In the genomic region with DNA sequence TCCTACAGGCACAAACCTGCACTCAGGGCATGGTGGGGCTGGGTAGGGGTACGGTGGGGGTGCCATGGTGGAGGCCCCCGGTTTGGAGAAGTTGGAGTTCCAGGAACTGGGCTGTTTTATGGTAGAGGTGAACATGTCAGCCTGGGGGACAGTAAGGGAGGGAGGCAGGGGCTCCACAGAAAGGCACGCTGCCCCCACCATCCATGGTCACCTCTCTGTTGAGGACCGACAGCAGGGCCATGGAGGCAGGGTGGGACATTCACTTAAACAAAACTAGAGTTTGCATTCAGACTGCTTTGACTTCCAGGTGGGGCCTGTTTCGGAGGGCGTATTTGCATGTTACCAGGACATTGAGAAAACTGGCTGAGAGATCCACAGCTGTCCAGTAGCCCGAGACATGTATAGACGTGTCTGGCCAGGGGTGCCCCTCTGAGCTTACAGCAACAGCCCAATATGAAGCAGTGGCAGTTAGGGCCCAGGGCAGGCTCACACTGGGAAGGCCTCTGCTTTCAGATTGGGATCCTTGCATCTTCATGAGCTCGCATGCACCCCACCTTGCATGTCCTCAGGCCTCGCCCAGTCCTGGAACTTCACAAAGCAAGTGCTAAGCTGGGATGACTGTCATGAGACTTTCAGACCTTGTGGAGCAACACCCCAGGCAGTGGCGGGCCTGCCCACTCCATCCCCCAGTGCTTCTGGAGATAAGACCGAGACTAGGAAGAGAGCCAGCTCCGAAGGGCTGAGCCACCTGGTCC, we compare ENCODE assay signal across 8 mouse cellular contexts. TPM values are rescaled to one million over a fixed set of nuclear protein-coding genes. Genes with fewer than 3 reads are reported as not detected.
DNase-seq lines count a peak whose midpoint lies in the region; ATAC-seq and TF ChIP-seq lines count a peak whose summit lies in the region.

No protein-coding gene starts in this region.

- no peak overlapping the region for H3K27ac ChIP-seq in midbrain, embryonic 14.5 days (replicated peaks; ENCODE audit: low read depth, low read length)
- no peak overlapping the region for H3K27ac ChIP-seq in midbrain, postnatal 0 days (ENCODE audit: low read depth, low read length)

- no peaks in the 10 kb centered on the region for H3K9me3 ChIP-seq in midbrain, embryonic 14.5 days (ENCODE audit: control insufficient read depth, low read length)
- H3K9me3 ChIP-seq in midbrain, postnatal 0 days (ENCODE audit: low read length) = no peaks in the 10 kb centered on the region

- peak; percentile 18 for DNase-seq in midbrain, embryonic 14.5 days
- DNase-seq in midbrain, postnatal 0 days (ENCODE audit: low spot score) = no peak
- DNase-seq in heart, postnatal 14 days = peak; percentile 80 to 85
- DNase-seq in natural killer cell, adult 2 months (ENCODE audit: low spot score in 2 of 2) = no peak
- DNase-seq in c-Kit-positive CD71-positive TER-119-positive erythroid progenitor cells, embryonic 14.5 days (ENCODE audit: low spot score) = no peak

- no peak overlapping the region for H3K4me2 ChIP-seq in midbrain, embryonic 14.5 days (ENCODE audit: low read length)
- H3K4me2 ChIP-seq in midbrain, postnatal 0 days (ENCODE audit: low read depth, low read length, poor library complexity, severe bottlenecking) = no peak overlapping the region
- H3K4me2 ChIP-seq in myocyte (ENCODE audit: low read depth) = peak overlapping the region; percentile 81

- intact Hi-C loops in heart, postnatal 14 days (cut with DNase I) = no loop called here

- H3K4me3 ChIP-seq in midbrain, embryonic 14.5 days (replicated peaks; ENCODE audit: low read depth, low read length) = no peak overlapping the region
- H3K4me3 ChIP-seq in midbrain, postnatal 0 days (ENCODE audit: low read depth, low read length) = no peak overlapping the region
- peak overlapping the region; percentile 62 for H3K4me3 ChIP-seq in myocyte

- no peak for TF ChIP-seq CTCF in midbrain, postnatal 0 days (IDR thresholded peaks at IDR 0.05)

- WGBS in midbrain, embryonic 14.5 days = 76% methylated on average over 13 of the region's 13 CpGs
- 70% methylated on average over 13 of the region's 13 CpGs for WGBS in midbrain, postnatal 0 days

- H3K4me1 ChIP-seq in midbrain, embryonic 14.5 days (ENCODE audit: control insufficient read depth, insufficient read depth, low read length) = no peaks in the 10 kb centered on the region
- no peaks in the 10 kb centered on the region for H3K4me1 ChIP-seq in midbrain, postnatal 0 days (ENCODE audit: insufficient read depth, low read length)

- no peak for ATAC-seq in midbrain, embryonic 14.5 days (ENCODE audit: low FRiP score, low TSS enrichment)
- no peak for ATAC-seq in midbrain, postnatal 0 days (ENCODE audit: low FRiP score)
- peak; percentile 61 for ATAC-seq in common myeloid progenitor, adult 5-6 weeks (replicated peaks; ENCODE audit: low read depth, poor library complexity, severe bottlenecking)
- ATAC-seq in monocyte, adult 5-6 weeks (replicated peaks; ENCODE audit: insufficient number of reproducible peaks, low FRiP score, low TSS enrichment, poor library complexity, severe bottlenecking) = no peak

- H3K79me2 ChIP-seq in myocyte (ENCODE audit: control insufficient read depth, insufficient read depth) = peaks cover 34% of the 10 kb centered on the region

- H3K9ac ChIP-seq in midbrain, embryonic 14.5 days (replicated peaks; ENCODE audit: low read length) = no peak overlapping the region
- no peak overlapping the region for H3K9ac ChIP-seq in midbrain, postnatal 0 days (replicated peaks; ENCODE audit: low read length, poor library complexity, severe bottlenecking)

- H3K36me3 ChIP-seq in midbrain, embryonic 14.5 days (ENCODE audit: control insufficient read depth, insufficient read depth, low read length) = no peaks in the 10 kb centered on the region
- H3K36me3 ChIP-seq in midbrain, postnatal 0 days (ENCODE audit: insufficient read depth, low read length) = no peaks in the 10 kb centered on the region
- peaks cover 5% of the 10 kb centered on the region for H3K36me3 ChIP-seq in myocyte (ENCODE audit: control insufficient read depth, insufficient read depth)

- H3ac ChIP-seq in myocyte (ENCODE audit: control insufficient read depth, insufficient read length) = no peak overlapping the region

- peak; percentile 39 for TF ChIP-seq POLR2A in myocyte (IDR thresholded peaks at IDR 0.05; ENCODE audit: insufficient read length, low read depth)

- no peaks in the 10 kb centered on the region for H3K27me3 ChIP-seq in midbrain, embryonic 14.5 days (ENCODE audit: control insufficient read depth, insufficient read depth, low read length)
- no peaks in the 10 kb centered on the region for H3K27me3 ChIP-seq in midbrain, postnatal 0 days (ENCODE audit: insufficient read depth, low read length)
- H3K27me3 ChIP-seq in myocyte (ENCODE audit: control insufficient read depth, insufficient read depth, insufficient read length) = no peaks in the 10 kb centered on the region

TF ChIP-seq in myocyte, 11 proteins besides CTCF, POLR2A, EP300 and RAD21:
- TF ChIP-seq MYOG (IDR thresholded peaks at IDR 0.05; ENCODE audit: control insufficient read depth in 1 of 3, insufficient read depth in 1 of 3, insufficient read length in 2 of 3, low read depth in 2 of 3) = peak in 1 of 3 experiments; percentile 55
- no peak for TF ChIP-seq CEBPB (IDR thresholded peaks at IDR 0.05; ENCODE audit: insufficient read depth, poor library complexity, severe bottlenecking)
- no peak for TF ChIP-seq MYOD1 (IDR thresholded peaks at IDR 0.05; ENCODE audit: control insufficient read depth in 1 of 3, insufficient read length in 2 of 3, low read depth in 2 of 3)
- TF ChIP-seq POLR2AphosphoS2 (IDR thresholded peaks at IDR 0.05; ENCODE audit: insufficient read length, low read depth) = peak; percentile 17
- TF ChIP-seq USF1 (IDR thresholded peaks at IDR 0.05; ENCODE audit: low read depth) = no peak
- peak; percentile 26 for TF ChIP-seq TCF12 (IDR thresholded peaks at IDR 0.05; ENCODE audit: insufficient read depth, poor library complexity, severe bottlenecking)
- no peak for TF ChIP-seq E2F4 (IDR thresholded peaks at IDR 0.05; ENCODE audit: insufficient read depth)
TF ChIP-seq in myocyte: peak in this region for 3.

RNA-seq across cellular contexts. Expression of gene Ahnak2, which starts 8.7 kb away (rescaled TPM):
- 0.62 and 0.75 TPM in 2 replicates for polyA plus RNA-seq in midbrain, embryonic 14.5 days (2014; fragmentation: Nextera tagmentation; extraction: Ambion mirVana)
- 5.1 and 6.1 TPM in 2 replicates for total RNA-seq in midbrain, postnatal 0 days (2014; rRNA removed)
- 1.6 and 1.9 TPM in 2 replicates for polyA plus RNA-seq in midbrain, postnatal 0 days (2015; fragmentation: Nextera tagmentation; extraction: Ambion mirVana)
- not detected in 2 replicates for total RNA-seq in common myeloid progenitor, adult 5-6 weeks (2017)
- 10 to 100 TPM; 14.5 to 19.5 TPM for total RNA-seq in heart, postnatal 14 days (2021)
- 24.4 TPM for polyA plus RNA-seq in myocyte (2012; fragmentation: generic; extraction: Trizol)
- total RNA-seq in monocyte, adult 5-6 weeks (2017) = 0.67 to 1.2 TPM in 2 of 3 replicates, not detected in the other

RNA-seq across cellular contexts. Expression of gene Clba1, which starts 15.0 kb away (rescaled TPM):
- 21.4 and 23.1 TPM in 2 replicates for polyA plus RNA-seq in midbrain, embryonic 14.5 days (2014; fragmentation: Nextera tagmentation; extraction: Ambion mirVana)
- total RNA-seq in midbrain, postnatal 0 days (2014; rRNA removed) = 13.6 and 23.1 TPM in 2 replicates
- 25.2 and 25.9 TPM in 2 replicates for polyA plus RNA-seq in midbrain, postnatal 0 days (2015; fragmentation: Nextera tagmentation; extraction: Ambion mirVana)
- total RNA-seq in common myeloid progenitor, adult 5-6 weeks (2017) = 0.18 TPM in 1 of 2 replicates, not detected in the other
- 1 to 10 TPM; 1.9 to 2.2 TPM for total RNA-seq in heart, postnatal 14 days (2021)
- 9.6 TPM for polyA plus RNA-seq in myocyte (2012; fragmentation: generic; extraction: Trizol)
- 0.96 TPM in 1 of 3 replicates, not detected in the others for total RNA-seq in monocyte, adult 5-6 weeks (2017)

RNA-seq across cellular contexts. Expression of gene Pld4, which starts 33.3 kb away (rescaled TPM):
- 3.3 and 6.0 TPM in 2 replicates for polyA plus RNA-seq in midbrain, embryonic 14.5 days (2014; fragmentation: Nextera tagmentation; extraction: Ambion mirVana)
- 12.2 and 12.6 TPM in 2 replicates for total RNA-seq in midbrain, postnatal 0 days (2014; rRNA removed)
- 8.8 TPM in 2 replicates for polyA plus RNA-seq in midbrain, postnatal 0 days (2015; fragmentation: Nextera tagmentation; extraction: Ambion mirVana)
- total RNA-seq in common myeloid progenitor, adult 5-6 weeks (2017) = 4.6 and 8.0 TPM in 2 replicates
- total RNA-seq in heart, postnatal 14 days (2021) = 1 to 10 TPM; 6.3 to 8.0 TPM
- 0.08 TPM for polyA plus RNA-seq in myocyte (2012; fragmentation: generic; extraction: Trizol)
- total RNA-seq in monocyte, adult 5-6 weeks (2017) = 311 to 369 TPM (median 334 TPM) in 3 replicates

RNA-seq across cellular contexts. Expression of gene Cdca4, which starts 35.4 kb away (rescaled TPM):
- polyA plus RNA-seq in midbrain, embryonic 14.5 days (2014; fragmentation: Nextera tagmentation; extraction: Ambion mirVana) = 45.0 and 60.8 TPM in 2 replicates
- total RNA-seq in midbrain, postnatal 0 days (2014; rRNA removed) = 19.8 and 22.6 TPM in 2 replicates
- 20.8 and 22.0 TPM in 2 replicates for polyA plus RNA-seq in midbrain, postnatal 0 days (2015; fragmentation: Nextera tagmentation; extraction: Ambion mirVana)
- total RNA-seq in common myeloid progenitor, adult 5-6 weeks (2017) = 59.4 and 64.7 TPM in 2 replicates
- 10 to 100 TPM in 1 of 2 experiments, 1 to 10 TPM in 1; 7.8 to 12.1 TPM for total RNA-seq in heart, postnatal 14 days (2021)
- 21.5 TPM for polyA plus RNA-seq in myocyte (2012; fragmentation: generic; extraction: Trizol)
- total RNA-seq in monocyte, adult 5-6 weeks (2017) = 15.5 to 32.2 TPM (median 18.8 TPM) in 3 replicates

Comparison
In these comparisons a context has a peak if more than half of its experiments do, and no peak if none do; other contexts are left out.
1. DNase-seq: peak in midbrain, embryonic 14.5 days (single experiment) and heart, postnatal 14 days (2 of 2); none in midbrain, postnatal 0 days (single experiment), natural killer cell, adult 2 months (0 of 2) and c-Kit-positive CD71-positive TER-119-positive erythroid progenitor cells, embryonic 14.5 days (single experiment).
2. RNA of gene Pld4, which starts 33.3 kb away (total RNA-seq): 311 to 369 TPM in monocyte, adult 5-6 weeks; 12.2 to 12.6 TPM in midbrain, postnatal 0 days, 6.3 to 8.0 TPM in heart, postnatal 14 days and 4.6 to 8.0 TPM in common myeloid progenitor, adult 5-6 weeks; every median in the first group is over 10 times any median in the second.